Mouse (Mus musculus): Measurements from ENCODE around the gene Cwc25.

Gene Cwc25

DNA sequence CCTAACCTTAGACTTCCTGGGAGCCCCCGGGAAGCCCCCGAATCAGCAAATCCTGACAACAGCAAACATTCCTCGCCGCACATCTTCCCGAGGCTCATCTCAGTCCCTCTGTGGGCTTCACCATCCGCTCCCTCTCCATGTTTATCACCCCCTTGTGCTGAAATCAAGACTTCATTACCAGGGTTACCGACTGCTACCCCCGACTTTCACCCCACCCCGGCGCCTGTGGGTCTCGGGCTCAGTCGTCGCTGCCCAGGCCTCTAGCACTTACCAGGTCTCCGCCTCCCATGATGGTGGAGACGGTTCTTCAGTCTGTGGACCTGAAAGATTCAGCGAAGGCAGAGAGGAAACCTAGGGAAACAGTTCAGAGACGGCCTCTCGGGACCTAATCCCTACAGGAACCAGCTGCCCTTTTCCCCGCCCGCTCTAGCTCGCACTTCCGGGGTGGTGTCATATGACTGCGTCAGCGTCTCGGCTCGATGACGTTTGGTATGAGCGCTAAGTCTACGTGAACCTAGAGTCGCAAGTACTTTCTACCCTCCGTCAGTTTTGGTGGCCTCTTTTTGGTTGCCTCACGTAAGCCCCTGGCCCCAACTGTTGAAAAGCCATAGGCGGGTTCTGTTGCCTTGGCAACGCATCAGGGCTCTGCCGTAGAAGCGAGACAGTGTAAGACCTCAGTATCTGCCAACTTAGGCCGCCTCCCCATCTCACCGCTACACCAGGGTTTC lies at the start of gene Cwc25:
Gene Cwc25, minus strand, starts transcription at position 403 of the 728 bp plus-strand sequence.
- DNase-seq: peak; percentile 86 to 92

DNA sequence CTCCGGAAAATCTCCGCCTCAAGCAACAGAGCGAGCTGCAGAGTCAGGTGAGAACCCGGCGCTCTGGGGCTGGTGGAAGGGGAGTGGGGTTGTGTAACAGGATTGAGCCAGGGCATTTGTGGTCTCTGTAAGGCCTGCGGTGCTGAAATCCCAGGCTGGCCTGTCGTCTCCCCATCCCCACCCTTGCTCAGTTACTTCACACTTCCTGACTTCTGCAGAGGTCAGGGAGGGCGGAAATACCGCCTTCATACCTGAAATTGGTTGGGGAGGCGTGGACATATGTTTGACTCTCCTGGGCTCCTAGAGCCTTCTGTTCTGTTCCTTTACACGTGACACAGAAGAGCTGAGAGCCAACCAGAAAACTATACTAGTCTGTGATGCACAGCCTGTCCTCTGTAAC lies 49.4 kb upstream of the Cwc25 start:
- no peak for DNase-seq

DNA sequence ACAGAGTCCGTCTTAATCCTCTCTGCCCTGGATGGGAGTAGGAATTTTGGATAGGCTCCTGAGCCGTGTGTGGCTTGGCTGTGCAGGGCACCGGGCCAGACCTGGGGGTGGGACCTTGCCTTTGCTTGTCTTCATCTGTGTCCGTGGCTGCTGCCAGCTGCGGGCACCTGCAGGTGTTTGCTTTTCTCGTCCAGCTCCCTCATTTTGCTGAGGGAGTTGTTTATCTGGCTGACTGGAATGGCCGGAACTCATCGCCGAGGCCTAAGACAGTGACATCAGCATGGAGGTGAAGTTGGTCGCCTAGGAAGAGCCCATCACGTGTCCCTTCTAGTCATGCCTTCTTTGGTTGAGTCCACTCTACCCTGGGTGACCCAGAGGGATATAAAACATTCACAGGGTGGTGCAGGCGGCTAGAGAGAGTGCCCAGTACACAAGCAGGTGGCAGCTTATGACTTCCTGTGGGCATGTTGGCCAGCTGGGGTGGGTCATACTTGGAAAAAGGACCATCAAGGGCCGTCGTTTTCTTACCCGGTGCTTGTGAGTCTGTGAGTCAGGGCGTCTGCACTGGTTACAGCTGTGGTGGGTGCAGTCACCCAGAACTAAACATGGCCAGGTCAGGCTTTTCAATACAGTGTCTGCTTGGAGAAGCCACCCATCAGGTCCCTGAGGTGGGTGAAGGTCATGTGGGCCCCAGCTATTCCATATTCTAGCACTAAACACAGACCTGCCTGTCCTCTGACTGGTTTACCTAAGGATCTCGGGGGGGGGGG lies 47.6 kb upstream of the Cwc25 start:
- DNase-seq: no peak

DNA sequence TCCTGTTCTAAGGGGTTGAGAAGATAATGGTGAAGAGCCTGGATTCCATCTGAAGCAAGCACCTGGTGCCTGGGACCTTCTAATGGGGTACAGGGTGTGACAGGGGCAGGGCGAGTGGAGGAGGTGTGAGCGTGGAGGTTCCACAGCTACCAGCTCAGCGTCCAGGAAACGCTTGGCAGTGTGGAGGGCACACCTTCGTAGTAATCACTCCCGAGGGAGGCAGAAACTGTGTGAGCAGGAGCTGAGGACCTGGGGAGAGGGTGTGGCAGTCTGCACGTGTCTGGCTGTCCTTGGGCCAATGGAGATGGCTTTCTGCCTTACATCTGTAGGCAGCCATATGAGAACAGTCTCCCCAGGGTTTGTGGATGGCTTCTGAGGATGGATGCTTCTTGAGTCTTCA lies 46.7 kb upstream of the Cwc25 start:
- no peak for DNase-seq

DNA sequence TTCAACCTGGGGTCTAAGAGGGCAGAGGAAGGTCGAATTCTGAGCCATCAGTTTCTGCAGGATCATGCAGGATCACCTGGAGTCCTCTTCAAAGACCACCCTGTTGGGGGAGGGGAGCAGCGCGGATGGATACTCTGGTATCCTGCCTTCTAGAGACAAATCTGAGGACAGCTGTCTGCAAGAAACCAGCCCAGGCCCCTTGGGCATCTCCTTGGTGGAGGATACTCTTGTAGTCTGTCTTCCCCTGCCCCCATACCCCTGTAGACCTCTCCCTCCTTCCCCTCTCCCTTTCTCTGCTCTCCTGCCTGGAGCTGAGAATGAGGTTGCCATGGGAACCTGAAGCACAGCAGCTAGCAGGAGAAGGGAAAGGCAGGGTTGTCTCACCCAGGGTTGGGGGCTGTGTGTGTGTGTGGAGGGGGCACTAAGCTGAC lies 46.1 kb upstream of the Cwc25 start:
- DNase-seq: no peak

DNA sequence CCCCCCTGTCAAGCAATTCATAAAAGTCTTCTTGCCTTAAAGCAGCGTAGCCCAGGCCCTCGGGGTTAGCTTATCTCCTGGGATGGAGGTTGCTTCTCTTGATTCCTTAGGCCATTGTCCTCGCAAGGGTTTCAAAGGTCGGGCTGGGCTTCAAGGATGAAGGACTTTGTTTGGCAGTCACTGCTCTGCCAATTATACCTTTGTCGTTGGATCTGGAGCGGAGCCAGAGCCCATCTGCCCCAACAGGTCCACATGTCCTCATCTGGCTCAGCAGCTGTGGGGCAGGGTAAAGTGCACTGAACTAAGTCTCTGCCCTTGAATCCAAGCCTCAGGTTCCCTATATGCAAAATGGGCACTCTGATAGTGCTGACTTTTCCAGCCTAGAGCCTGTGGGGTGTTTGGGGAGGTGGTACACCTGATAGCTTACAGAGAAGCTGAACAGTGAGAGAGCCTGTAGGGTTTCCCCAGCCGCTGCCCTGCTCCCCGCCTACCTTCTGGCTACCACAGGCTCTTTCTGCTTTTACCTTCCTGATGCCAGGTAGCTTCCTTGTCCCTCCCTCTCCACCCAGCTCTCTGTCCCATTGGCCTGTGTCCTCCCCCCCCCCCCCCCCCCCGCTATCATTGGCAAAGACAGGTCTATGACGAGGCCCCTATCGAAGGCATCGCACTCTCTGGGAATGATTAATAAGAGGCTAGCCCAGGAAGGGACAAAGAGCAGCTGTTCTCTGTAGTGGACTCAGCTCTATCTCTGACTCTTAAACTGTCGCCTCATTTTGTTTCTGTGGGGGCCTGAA lies 45.4 kb upstream of the Cwc25 start:
- DNase-seq: no peak

DNA sequence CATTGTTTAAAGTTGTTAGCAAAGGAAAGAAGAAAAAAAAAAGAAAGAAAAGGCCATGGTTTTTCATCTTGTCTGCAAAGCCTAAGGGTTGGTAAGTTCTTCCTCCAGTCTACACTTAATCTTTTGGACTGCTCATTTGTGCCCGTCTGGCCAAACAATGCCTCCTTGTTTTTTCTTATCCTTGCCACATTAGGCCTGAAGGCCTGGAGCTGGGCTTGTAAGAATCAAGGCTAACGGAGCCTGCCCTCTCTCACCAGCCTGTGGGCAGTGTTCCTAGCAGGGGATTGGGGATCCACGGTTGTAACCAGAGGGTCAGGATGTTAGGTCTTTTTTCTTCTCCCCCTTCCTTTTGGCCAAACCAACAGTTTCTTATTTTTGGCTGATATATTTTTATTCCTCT lies 44.6 kb upstream of the Cwc25 start:
- DNase-seq: no peak

DNA sequence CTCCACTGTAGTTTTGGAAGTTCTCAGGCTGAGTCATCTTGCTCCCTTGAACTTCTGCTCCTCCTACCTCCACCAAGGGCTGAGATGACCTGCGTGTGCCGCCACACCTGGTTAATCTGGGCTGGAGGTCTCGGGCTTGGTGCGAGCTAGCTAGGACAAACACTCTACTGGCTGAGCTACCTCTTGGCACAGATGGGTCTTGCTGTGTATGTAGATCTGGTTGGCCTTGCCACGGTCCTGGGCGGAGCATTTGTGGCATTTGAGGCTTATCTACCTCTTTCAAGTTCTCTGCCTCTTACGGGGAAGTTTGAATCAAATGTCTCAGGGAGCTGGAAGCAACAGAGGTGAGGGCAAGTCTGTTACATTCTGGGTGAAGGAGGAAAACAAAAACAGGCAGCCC lies 44.0 kb upstream of the Cwc25 start:
- DNase-seq: no peak

DNA sequence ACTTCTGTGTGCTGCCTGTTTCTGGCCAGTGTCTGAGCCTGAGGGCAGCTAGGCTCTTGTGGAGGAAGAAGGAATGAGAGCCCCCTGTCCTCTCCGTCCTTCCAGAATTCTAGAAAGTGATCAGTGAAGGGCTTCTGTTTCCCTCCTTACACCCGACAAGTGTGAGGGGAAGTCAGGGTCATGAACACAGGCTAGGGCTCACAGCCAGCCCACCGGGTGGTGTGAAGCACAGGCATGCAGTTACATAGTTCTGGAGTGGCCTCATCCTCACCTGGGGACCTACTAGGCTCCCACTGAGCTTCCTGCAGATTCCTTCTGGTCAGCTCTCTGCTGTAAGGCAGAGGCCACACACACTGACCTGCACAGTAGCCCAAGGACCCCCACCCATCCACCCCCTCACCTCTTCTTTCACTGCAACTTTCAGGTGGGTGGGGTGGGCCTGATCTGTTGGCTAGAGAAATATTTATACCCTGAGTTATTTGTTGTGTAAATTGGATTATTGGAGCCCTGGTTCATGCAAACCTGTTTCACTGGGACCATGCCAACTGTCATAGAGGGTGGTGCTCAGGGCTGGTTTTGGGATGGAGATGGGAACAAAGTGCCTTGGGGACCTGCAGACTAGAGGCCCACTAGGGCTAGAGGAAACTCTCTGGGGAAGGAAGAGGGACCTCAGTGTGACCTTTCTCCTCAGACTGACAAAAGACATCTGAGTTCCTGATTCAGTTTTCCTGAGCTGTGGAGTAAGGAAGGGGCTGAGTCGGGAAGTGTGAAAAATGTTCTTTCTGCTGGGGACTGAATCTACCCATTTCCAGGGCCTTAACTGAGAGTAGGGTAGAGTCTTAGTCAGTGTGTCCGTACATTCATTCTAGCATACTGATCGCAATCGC lies 43.1 kb upstream of the Cwc25 start:
- no peak for DNase-seq

DNA sequence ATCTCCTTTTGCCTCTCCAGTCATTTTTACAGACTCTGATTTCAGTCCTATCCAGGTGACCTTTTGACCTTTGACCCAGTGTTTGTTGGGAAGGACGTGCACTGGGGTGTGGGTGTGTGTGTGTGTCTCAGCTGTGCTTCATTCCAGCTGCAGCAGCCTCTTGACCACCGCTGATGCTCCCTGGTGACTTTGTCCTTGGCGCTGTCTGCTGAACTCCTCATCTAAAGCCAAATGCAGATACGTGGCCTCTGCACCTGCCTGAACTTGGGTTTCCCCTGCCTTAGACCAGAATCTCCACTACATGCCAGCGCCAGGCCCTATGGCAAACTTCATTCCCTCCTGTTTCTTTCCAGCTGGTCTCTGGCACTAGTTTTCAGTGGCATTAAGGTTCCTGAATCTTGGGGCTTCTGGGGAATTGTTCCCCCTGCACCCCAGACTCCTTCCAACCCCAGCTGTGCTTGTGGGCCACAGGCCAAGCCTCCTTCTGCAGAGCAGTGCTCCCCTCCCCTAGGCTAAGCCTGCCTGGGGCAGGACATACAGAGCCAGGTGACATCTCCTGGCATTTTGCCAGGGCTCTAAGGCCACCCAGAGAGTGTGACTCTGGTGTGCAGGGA lies 42.4 kb upstream of the Cwc25 start:
- no peak for DNase-seq

DNA sequence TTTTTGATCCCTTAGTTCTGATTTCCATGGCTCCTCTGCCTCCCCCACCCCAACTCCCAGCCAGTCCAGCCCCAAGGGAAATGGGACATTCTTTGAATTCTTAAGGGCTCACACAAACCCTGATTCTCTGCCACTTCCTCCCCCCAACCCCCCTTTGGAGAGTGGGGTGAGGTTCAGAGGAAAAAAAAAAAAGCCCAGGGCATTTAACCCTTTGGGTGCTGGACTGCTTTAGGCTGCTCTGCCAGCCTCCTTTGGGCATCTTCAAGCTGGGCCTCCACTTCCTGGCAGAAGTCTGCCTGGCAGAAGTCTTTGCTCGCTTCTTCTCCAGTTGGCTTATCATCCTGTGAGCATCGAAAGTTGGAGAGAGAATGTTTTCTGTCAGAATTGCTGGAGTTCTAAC lies 41.7 kb upstream of the Cwc25 start:
- no peak for DNase-seq

DNA sequence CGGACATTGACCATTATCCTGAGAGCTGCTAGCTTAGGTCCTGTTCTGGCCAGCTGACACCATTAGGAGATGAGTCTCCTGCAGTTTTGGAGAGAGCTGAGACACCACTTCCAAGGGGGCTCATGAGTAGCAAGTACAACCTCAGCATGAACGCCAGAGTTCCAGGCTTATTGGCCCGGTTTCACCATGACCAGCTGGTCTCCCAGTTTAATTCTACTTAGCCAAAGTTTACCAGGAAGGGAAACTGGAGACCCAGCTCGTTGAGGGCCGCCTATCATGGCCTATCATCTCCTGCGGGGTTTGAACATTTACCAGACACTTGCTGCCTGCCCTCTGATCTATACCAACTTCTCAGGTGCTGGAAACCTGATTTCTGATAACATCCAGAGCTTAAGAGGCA lies 41.3 kb upstream of the Cwc25 start:
- no peak for DNase-seq

DNA sequence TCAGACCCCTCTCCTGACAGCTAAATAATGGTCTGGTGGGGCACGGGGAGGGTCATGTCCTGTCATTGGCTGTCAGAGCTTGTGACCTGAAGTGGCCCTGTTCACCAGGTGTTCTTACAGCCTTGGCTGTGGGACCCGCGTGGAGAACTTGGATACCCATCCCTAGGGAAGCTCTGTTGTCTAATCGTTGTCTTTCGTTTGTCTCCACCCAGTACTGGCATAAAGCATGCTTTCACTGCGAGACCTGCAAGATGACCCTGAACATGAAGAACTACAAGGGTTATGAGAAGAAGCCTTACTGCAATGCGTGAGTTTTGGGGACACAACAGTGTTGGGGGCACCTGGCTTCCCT lies 40.2 kb upstream of the Cwc25 start:
- no peak for DNase-seq

DNA sequence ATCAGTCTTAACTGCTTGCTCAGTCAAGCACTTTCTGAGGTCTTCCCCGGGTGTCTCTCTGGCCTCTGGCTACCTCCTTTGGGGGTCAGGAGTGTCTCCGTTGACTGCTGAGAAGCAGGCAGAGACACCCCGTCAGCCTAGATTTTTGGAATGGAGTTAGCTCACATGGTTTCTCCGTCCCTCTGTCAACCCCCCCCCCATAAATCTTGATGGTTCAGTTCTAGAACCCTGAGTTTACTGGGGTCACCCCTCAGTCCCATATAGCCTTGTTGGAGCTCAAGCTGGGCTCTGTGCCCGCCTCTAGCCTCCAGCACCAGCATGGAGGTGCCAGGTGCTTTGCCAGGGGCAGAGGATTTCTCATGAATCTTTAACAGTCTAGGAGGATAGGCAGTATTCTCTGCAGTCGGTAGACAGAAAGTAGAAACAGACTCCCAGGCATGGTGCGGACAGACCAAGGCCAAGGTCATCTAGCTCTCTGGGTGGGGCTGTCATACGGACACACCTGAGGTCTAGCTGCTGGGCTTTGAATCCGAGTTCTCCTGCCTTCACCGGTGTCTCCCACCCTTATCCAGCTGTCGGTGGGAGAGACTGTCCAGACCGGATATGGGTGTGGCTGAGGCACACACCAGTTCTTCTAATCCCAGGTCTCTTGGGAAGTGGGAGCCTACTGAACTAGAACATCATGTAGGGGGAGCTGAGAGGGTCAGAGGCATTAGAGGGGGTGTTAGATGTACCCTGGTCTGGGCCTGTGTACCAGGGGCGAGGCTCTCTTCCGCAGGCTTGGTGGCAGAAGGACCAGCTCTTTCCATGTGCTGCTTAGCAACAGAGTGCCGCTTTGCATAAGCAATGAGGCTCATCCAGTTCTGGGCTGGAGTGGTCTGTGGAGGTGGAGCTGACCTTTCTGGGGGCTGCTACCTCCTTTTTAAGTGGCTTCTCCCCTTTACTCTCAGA lies 39.6 kb upstream of the Cwc25 start:
- no peak for DNase-seq

DNA sequence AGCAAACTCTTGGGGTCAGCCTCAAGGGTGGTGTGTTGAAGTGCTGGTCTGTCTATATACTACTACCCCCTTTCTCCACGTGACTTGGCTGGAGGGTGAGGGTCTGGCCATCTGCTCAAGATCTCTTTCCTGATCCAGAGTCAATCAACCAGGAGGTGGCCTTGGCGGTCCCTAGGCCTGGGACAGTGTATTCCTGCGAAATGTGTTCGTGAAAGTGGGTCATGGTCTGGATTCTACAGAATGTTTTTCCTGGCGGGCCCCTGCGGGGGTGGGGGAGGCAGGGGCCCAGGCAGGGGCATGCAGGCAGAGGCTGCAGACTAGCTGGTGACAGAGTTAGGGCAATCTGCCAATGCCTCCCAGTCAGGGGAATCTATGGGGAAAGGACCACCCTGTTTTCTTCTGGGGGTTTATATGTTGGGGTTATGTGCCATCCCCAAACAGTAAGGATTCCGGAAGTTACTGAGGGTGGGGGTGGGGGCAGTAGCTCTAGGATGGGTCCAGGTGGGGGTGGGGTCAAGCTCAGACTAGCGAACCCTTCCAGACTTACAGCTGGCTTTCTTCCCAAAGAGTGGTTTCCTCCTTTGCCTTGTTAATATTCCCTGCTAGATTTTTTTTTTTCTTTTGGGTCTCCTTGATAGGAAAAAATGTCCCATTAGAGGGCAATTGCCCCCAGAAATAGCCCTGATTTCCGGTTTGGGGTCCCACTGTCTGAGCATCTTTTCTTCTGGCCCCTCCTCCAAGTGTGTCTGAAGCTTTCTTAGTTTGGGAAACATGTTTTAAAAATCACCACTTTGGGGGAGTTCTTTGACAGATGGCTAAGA lies 38.7 kb upstream of the Cwc25 start:
- no peak for DNase-seq

DNA sequence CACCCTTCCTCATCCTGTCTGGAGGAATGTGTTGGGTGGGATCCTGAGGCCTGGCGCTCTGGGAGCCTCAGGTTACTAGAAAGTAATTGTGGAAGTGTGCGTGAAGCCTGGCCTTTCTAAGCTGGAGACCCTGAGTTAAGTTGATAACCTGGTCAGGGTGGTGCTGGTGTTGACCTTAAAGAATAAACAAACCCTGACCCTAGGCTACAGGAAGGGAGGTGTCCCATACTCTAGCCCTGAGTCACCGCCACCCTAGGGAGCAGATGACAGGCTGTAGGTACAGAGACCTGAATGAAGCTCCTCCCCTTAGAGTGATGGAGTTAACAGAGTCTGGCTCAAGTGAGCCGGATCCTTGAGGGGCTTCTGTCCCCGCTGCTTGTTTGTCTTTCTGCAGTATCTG lies 37.5 kb upstream of the Cwc25 start:
- no peak for DNase-seq

DNA sequence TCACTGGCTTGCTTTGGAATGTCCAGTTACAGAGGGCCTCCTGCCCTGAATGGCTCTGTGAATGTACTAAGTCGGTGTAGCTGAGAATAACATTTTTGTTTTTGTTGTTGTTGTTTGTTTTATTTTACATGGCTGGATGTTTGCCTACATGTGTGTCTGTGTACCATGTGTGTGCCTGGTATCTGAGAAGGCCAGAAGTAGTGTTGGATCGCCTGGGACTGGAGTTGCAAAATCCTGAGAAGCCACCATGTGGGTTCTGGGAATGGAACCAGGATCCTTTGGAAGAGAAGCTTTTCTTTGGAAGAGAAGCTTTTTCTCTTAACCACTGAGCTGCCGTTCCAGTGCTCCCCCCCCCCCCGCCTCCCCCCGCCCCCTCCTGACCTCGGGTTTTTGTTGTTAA lies 36.1 kb upstream of the Cwc25 start:
- DNase-seq: no peak

DNA sequence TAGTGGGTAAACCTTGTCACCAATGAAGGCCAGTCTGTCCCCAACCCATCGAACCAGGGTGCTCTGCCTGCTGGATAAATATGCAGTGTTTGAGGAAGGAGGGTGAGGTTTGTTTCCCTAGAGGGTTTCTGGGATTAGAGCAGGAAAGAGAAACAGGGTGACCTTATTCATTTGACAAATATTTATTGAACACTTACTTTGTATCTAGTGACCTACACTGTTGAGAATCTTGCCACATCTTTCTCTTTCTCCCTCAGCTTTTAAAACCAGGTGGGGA lies 35.8 kb upstream of the Cwc25 start:
- no peak for DNase-seq

DNA sequence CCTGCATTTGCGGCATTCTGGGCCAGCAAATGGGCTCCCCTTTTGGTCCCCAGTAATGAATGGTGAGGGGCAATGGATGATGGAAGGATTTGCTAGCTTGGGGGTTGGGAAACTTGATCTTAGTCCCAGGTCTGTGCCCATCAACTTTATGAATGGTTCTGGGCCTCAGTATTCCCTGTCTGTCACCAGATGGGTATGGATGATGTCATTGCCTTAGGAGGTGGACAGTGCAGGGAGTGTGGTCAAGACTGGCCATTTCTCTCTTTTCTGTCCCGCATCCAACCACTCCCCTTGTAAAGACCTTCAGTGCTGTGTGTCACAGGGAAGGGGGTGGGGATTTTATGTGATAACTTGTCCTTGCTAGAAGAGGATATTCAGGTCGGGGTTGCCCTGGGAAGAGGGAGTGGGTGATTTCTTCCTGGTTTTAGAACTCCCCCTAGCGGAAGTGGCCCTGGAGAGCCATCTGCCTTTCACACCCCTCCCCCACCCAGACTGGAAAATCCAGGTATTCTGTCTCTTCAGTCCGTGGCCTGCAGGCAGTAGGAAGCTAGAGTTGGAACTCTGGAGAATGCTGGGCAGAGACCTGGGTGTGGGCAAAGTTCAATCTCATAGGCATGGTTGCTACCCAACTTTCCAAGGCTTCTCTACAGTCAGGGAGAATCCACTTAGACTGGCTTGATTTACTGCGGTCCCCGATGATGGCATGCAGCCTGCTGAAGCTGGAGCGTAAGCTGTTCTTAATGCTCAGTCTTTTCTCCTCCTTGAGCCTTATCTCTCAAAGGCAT lies 35.2 kb upstream of the Cwc25 start:
- DNase-seq: no peak
